Mouse (Mus musculus): Measurements from ENCODE around the gene Mpp6.

Mpp6 gene

DNA sequence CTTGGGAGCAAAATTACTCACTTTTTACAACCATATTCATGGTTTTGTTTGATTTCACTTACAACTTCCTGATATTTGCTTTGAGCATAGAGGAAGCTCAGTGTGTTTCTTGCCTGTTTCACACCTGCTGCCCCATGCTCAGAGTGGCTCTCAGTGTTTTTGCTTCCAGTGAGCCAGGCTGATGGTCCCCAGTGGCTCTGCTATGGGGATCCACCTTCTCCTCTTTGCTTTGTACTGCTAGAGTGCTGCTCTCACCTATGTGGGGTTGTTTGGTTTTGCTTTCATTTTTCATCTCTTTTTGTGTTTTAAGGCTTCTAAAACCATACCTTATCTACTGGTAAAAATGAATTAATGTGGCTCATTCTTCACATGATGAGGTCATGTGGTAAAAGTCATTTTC is 36.1 kb downstream of the Mpp6 start:
- DNase-seq (ENCODE audit: low spot score in 2 of 2), result no peak

DNA sequence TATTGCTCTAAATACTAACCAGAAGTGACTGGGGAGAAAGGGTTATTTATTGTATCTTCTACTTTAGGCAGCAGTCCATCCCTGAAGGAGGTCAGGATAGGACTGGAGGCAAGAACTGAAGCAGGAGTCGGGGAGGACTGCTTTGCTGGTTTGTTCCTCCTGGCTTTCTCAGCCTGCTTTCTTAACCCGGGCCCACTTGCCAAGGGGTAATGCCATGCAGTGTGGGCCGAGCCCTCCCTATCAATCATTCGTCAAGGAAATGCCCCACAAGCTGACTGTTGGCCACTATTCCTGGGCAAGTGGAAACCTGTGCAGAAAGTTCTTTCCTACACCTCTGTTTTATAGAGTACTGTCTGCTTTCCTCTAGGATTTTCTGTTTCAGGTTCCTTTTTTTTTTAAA is 39.3 kb downstream of the Mpp6 start:
- DNase-seq (ENCODE audit: low spot score in 2 of 2), result no peak

DNA sequence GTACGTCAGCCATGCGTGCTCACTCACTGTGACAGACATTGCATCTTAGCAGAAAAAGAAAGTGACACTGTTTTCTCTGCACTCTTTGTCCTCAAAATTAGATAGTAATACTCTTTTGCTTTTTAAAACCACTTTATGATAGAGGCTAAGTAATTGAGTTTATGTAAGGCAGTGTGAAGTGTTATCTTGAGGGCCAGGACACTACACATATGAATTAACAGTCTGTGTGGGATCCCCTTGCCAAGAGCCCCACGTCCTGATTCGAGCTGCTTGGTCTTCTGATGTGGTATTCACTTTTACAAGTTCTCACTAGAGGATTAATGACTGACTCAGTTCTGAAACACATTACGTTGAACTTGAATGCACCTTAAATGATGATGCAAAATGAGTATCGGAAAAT is 49.8 kb downstream of the Mpp6 start:
- DNase-seq (ENCODE audit: low spot score in 2 of 2), result no peak

DNA sequence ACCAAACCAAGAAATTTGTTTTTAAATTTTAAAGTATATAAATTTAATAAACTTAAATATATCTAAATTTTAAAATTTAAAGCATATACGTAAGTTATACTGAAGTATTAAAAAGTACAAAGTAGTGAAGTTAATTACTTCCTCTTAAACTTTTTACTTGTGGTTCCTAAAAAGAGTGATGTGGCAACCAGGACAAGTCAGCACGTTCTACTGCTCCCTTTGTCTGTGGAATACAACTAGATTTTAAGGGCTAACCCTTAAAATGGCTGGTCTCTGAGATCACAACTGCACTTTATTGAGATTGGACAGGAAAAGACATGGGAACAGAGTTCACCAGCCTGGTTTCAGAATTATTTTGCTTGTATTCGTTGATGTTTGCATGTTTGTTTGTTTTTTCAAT is 53.0 kb downstream of the Mpp6 start:
- DNase-seq (ENCODE audit: low spot score in 2 of 2), result no peak

DNA sequence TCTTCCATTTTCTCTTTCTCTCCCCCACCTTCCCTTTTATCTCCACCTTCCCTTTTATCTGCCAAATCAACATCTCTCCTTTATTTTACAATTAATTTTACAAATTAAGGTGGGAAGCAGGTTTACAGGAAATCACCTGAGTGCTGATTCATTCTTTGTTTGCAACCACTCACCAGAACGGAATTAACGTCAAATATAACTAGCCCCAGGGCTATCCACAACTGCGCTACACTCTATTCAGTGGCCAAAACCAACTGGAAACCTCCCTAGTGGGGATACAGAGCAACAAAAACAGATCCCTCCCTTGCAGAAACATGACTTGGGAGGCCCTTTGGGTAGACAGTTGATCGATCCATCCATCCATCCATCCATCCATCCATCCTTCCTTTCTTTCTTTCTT is 58.8 kb downstream of the Mpp6 start:
- DNase-seq (ENCODE audit: low spot score in 2 of 2), result no peak

DNA sequence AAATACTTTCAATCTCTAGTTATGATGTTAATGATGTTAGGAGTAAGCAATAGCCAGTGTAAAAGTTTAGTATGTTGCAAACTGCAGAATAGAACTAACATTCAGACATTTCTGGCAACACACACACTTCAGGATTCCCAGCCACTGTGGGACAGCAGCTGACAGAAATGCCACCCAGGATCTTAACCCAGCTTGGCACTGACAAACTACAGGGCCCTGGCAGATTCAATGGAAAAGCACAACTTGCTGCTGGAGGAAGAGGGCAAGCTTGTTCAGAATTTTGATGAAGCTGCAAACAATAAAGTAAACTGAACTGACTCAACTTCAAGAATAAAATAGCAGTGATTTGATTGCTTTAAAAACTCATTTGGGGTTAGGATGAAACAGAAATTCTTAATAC is 59.7 kb downstream of the Mpp6 start:
- no peak for DNase-seq (ENCODE audit: low spot score in 2 of 2)

DNA sequence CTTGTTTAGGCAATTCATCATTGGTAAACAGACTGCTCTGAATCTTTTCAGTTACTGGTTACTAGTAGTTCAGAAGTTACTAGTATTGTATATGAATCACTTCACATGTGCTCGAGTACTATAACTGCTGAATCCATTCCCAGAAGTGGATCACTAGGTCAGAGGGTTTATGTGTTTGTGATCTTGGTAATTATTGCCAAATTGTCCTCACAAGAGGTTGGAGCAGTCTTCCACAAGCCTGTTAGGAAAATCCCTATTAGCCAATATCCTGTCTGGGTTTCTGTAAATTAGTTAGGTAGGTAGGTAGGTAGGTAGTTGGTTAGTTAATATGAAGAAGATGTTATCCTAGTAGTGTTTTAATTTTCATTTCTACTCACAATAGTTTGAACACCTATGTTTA is 65.7 kb downstream of the Mpp6 start:
- no peak for DNase-seq (ENCODE audit: low spot score in 2 of 2)

DNA sequence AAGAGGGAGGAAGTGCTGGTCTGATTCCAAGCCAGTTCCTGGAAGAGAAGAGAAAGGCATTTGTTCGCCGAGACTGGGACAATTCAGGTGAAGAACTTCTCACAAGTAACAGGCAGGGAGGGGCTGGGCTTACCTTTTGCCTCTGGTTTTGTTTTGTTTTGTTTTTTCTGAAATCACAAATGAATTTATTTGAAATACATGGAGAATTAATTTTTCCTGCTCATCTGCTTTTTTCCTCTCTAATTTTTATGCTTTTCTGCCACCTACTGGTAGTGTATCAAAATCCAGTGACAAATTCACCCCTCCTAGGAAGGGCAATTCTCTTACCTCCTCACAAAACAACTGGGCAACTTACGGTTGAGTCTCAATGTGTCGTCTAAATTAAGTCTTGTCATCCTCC is 70.1 kb downstream of the Mpp6 start:
- peak in 1 of 2 experiments; percentile 1 for DNase-seq (ENCODE audit: low spot score in 2 of 2)

DNA sequence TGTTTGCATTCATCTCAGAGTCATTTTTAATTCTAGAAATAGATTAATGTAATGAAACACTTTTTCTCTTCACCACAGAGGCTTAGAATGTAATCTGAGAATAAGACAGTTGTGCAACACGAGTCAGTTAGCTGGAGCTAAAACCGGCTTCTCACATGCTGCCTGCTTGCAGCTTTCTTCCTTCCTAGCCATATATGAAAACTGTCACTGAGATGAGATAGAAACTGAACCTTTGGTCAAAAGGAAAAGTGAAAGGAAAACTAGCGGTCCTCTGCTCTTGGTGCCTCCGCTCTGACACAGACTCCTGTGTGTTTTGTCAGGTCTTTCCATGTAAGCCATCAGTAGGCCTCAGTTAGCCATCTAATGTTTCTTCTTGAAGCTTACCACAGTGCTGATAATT is 77.9 kb downstream of the Mpp6 start:
- no peak for DNase-seq (ENCODE audit: low spot score in 2 of 2)

DNA sequence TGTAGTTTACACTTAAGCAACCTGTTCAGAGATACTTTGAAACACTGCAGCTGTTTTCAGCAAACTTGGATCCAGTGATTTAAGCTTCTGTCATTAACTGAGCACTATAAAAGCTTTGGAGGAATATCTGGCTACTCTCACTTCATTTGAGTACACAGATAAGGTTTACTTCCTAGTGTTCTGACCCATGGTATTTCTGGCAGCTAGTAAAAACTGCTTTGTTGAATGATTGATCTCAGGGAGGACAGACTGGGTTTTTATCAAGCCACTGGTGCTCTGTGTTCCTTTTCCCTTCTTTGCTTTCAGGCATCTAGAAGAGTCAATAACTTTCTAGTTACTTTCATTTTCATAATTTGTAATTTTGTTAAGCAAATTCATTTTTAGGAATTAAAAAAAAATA is 79.3 kb downstream of the Mpp6 start:
- DNase-seq (ENCODE audit: low spot score in 2 of 2), result no peak

DNA sequence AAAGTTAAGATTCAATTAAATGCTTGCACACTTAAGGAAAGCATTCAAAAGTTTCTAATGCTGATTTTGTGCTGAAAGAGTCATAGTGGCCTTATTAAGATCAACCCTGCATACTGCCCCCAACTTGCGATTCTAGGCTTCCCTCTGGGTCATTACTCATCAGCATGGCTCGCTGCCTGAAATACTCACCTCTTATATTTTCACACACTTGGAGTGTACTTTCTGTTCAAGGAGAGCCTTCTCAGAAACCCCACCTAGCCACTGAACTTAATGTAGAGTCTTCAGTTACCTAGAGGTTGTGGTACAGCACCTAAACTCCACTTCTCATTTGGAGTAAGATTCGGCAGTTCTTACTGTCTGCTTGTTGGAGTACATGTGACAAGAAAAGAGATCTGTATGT is 81.6 kb downstream of the Mpp6 start:
- no peak for DNase-seq (ENCODE audit: low spot score in 2 of 2)

DNA sequence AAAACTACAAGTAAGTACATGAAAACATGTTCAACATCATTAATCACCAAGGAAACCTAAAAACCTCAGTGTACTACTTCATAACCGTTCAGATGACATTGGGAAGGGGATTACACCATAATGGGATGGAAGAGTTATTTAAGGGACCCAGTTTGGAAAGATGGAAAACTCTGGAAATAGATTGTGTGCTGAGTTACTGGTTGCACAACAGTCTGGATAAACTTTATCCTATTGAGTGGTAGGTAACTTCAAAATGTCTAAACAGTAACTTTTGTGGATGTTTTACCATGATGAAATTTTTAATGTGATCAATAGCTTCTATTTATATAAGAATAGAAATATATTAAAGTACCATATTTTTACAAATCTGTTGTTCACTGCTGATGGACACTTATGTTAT is 82.1 kb downstream of the Mpp6 start:
- DNase-seq (ENCODE audit: low spot score in 2 of 2), result no peak

DNA sequence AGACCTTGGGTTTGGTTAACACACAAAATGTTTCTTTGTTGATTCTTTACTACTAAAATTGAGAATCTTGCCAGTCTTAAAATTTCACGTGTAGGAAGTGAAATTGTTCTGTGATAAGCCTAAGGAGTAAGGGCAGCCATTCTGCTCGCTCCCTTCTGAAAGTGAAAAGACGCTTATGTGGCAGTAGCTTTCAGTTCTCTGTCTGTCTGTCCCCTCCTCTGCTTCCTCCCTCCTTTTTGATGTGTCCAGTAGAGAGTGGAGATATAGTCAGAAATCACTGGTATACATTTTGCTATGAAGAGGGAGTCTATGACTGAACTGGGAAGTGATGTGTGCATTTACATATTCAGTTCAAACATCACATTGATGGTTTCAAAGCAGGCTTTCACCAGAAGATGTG is 82.8 kb downstream of the Mpp6 start:
- no peak for DNase-seq (ENCODE audit: low spot score in 2 of 2)

DNA sequence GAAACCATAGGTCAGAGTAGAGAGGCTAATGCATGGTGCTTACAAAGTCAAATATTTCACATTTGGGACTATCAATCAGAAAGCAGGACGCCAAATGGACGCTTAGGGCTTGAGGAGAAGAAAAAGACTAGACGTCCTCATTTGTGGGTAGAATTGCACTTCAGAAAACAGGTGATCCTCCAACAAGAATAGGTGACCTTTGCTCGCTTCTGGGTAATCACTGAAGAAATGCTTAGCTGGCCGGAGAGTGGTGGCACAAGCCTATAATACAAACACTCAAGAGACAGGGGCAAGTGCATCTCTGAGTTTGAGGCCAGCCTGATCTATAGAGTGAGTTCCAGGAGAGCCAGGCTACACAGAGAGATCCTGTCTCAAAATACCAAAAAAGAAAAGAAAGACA is 83.8 kb downstream of the Mpp6 start:
- DNase-seq (ENCODE audit: low spot score in 2 of 2), result no peak

DNA sequence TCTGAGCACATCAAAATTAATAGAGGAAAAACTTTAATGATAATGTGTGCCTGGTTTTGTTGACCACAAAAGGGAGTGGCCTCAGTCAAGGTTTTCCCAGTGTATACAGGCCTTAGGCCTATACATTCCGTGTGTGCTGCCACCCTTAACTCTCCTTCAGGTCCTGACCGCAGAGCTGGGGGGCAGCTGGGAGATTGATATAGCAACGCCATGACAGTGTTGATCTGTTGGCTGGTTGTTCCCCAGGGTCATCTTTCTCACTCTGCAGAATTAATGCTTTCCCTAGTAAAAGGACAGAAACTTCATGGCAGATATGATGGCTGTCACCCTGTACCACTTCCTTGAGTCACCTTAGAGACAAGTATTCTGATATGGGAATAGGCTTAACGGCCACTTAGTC is 94.3 kb downstream of the Mpp6 start:
- no peak for DNase-seq (ENCODE audit: low spot score in 2 of 2)

DNA sequence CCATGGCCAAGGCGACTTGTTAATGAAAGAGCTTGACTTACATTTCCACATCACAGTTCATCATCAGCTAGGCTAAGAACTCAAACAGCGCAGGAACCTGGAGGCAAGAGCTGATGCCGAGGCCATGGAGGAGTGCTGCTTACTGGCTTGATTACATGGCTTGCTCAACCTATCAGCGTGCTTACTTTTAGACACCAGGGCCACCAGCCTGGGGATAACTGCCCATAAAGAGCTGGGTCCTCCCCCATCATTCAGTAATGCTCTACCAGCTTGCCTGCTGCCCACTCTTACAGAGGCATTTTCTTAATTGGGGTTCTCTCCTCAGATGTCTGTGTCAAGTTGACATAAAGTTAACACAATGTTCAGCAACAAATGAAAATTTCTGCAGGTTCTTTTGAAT is 95.1 kb downstream of the Mpp6 start:
- DNase-seq (ENCODE audit: low spot score in 2 of 2), result no peak

DNA sequence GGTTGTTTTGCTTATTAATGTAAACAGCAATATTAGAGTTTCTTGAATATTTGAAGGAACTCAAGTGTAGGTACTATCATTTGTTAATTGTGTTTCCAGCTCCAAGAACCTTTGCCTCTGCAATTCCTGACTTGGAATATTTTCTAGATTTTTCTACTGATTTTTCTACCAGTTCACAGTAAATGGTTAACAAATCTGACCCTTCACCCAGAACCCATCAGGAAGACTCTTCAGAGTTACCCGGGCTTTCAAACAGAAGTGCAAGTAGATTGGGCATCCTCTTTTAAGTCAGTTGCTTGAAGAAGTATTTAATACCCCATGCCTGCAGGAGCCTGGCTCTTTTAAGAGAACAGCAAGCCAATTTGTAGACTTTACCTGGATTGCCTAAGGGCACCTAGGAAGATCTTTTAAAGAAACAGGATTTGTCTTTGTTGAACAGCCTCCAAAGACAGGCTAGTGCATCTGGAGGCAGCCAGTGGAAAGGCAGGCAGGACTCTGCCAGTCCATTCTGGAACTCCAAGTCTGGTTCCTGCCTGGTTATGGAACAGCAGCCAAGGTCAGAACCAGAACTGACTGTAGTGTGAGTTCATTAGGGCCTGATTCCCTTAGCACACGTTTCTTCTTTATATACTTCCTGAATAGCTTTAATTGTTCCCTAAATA is 104.8 kb downstream of the Mpp6 start:
- DNase-seq (ENCODE audit: low spot score in 2 of 2), result no peak

DNA sequence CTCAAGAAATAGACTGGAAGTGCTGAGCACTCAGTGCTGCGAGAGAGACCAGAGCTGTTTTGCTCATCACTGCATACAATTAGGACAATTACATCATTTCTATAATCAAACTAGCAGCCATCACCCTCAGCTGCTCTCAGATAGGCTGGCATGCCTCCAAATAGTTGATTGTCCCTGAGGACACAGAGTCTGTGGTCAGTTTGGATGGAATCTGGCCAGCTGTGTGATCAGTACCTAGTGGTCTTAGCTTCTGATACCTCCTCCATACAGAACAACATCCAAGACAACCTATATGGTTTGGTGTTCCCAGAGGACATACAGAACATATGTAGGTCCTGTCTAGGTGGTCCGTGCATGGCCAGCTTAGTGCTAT is 105.3 kb downstream of the Mpp6 start:
- DNase-seq (ENCODE audit: low spot score in 2 of 2), result no peak

DNA sequence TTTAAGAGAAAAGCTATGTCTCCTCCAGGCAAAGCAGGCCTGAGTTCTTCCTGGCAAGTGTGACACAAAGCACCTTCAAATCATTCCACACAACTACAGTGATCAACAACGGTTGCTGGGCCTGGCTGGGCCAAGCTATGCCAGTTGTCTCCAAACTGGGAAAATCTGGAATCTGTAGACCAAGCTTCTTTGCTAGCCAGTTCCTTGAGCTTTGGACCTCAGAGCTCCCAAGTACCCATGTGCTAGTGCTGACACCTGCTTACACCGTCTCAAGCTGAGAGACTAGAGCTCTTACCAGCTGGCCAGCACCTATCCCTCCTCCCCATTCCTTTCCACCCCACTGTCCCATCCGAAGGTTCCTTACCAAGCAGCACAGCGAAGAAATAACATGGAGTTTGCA is 105.9 kb downstream of the Mpp6 start:
- no peak for DNase-seq (ENCODE audit: low spot score in 2 of 2)

DNA sequence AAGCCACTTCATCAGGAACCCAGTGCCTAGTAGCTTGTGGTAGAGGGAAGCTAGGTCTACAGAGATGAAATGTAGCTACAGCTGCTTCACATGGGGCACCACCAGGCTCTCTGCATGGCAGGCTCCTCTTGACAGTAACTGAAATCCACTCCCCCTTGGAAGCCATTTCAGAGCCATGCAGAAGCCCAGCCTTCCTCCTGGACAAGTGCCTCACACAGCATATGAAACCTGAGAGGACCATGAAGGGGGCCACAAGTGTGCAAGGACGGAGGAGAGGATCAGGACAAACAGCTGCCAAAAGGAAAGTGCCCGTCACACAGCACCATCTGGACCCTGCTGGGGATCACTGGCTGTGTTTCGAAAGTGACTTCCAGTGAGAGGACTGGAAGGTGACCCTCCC is 108.6 kb downstream of the Mpp6 start:
- DNase-seq (ENCODE audit: low spot score in 2 of 2), result no peak

DNA sequence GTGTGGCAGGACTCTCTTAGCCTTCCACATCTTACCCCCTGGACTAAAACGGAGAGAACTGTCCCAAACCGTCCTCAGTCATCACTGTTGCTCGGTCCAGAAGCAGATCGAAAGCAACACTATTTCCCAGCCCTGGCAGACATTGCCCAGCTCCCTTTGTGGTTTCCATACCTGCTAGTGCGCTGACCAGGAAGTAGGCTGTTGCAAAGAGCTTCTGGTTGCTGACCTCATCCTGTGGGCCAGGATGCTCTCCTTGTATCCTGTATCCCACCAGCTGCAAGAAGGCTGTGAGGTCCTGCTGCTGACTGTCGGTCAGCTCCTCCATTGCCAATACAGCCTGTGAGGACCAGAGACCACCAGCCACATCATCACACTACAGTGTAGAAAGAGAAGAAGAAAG is 109.0 kb downstream of the Mpp6 start:
- no peak for DNase-seq (ENCODE audit: low spot score in 2 of 2)

DNA sequence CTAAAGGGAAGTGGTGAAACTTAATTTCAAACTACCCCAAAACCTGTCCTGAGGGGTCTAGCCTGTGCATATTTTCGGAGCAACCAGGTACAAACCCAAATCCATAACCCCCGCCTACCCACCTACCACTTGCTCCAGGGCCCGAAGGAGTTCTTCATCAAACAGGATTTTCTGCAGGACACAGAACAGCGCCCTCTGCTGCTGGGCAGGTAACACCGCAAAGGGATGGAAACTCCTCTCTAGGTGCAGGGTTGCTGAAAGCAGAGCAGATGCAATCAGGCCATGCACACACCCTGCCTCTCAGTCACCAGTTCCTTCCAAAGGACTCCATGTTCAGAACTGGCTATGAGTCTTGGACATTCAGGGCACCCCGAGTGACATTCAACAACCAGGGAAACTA is 110.8 kb downstream of the Mpp6 start:
- peak in 1 of 2 experiments; percentile 13 for DNase-seq (ENCODE audit: low spot score in 2 of 2)

DNA sequence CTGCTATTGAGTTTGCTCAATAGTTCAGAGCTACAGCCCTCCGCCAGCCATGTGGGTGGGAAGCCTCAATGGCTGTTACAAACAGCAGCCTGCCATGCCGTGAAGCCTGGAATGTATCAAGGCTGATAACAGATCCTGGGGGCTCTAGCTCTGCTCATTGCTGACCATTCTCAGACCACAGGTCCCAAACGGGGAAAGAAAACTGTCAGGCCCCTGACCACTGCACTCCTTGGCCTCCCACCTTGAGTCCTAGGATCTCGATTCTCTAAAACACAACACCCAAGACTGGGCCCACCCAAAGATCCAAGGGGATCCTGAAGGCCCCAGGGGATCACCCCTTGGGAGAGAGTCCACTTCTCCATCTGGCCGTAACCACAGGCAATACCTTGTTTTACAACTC is 112.3 kb downstream of the Mpp6 start:
- DNase-seq (ENCODE audit: low spot score in 2 of 2), result no peak

DNA sequence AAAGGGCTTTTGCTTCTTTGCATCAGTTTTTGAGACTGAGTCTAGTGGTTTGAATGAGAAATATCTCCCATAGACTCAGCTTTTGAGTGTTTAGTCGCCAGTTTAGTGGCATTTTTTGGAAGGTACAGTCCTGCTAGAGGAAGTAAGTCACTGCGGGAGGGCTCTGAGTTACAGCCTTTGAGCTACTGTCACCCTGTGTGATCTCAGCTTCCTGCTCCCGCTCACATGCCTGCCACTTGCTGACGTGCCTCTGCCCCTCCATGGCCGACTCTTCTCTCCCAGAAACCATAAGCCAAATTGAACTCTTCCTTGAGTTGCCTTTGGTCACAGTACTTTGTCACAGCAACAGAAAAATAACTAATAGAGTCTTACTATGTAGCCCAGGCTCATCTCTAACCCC is 112.9 kb downstream of the Mpp6 start:
- no peak for DNase-seq (ENCODE audit: low spot score in 2 of 2)

DNA sequence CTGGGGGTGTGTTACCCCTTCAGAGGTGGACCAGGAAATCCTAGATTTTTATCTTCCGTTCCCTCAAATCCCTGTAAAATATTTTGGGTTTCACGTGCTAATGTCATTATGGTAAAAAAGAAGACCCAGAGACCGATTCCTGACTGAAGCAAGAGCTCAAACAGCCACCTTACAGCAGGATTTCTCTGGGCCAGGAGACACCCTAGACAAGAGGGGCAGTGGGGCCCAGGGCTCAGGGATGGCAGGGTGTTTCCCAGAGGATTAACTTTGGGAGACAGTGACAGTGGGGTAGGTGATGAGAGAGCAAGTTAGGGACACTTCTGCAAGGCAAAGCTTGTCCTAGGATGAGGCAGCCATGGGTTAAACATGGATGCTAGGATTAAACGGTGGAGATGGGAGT is 113.6 kb downstream of the Mpp6 start:
- DNase-seq (ENCODE audit: low spot score in 2 of 2), result no peak

All from cerebellum, postnatal 4 days (tissue).